Mouse (Mus musculus) naive thymus-derived CD4-positive, alpha-beta T cell, adult 2 months (primary cell): ENCODE measurements around the gene Med12l.

ENCODE experiments used
- DNase-seq: peaks from one replicate; pipeline ENCODE4 v3.0.0-alpha.2; 2011; ENCODE audit warnings: low read depth

Gene Med12l

GRCm38 (mm10) chr3:59316077-59316476 is 310.5 kb downstream of the Med12l start:
- DNase-seq = no peak

GRCm38 (mm10) chr3:59321278-59321876 is 315.8 kb downstream of the Med12l start:
- DNase-seq = peak; percentile 77

- no peak for DNase-seq
Observed at GRCm38 (mm10) chr3:59328526-59328925, 322.9 kb downstream of the Med12l start.

DNA sequence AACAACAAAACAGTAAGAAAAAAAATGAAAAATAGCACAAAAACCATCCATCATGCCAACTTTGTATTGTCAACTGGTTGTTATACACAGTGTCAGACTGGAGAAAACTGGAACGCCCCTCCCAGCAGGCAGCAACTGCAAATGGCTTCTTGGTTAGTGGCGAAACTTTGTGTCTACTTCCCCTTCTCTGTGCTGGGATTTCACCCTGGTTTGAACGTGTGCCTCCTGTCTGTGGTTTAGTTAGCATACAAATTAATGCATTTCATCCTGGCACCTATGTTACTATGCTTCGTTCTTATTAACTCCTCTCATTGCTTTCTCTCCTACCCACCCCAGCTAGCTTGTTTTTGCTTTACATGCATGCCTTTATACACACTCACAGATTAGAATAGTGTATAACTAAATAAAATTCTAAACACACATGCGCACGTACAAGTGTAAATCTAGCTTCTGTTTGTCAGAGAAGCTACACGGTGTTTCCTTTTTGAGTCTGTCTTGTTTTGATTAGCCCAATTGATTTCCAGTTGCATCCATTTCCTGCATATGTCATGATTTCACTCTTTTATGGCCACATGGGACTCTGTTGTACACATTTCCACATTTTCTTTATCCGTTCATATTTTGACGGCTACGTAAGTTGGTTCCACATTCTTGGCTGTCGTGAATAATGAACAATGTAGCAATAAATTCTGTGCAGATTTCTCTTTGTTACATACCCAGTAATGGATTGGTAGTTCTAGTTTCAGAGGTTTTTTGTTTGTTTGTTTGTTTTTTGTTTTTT is 336.2 kb downstream of the Med12l start:
- DNase-seq = no peak

GRCm38 (mm10) chr3:59343026-59343425 is 337.4 kb downstream of the Med12l start:
- no peak for DNase-seq

DNA sequence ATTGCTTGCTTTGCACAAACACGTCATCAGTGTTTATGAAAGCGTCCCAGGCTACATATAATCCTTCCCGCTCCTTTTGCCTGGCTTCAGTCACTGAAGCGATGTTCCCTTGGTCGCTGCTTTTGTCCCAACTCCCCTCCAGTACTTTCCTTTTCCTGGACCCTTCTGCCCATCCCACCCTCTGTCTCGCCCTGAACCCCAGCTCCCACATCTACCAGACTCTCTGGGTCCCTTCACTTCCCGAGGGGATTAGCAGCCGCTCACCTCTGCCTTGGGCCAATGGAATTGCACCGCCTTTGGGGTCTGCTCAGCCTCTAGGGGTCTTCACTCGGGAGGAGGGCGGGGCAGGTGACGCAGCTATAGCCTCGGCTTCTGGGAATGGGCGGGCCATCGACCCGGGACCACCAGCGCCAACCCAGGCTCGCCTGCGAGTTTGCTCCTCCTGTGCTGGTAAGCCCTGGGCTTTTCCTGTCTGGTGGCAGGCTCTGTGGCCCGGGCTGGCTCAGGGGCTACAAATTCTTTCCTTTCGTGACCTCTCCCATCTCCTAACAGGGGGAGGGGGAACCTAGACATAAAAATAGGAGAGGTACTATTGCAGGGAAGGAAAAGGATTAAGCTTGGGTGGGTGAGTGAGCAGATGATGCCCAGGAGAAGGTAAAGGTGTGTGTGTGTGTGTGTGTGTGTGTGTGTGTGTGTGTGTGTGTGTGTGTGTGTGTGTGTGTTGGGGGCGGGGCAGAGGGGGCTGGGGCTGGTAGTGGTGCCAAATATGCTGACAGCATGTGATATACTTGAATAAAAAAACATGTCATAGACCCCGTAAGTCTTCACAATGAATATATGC is 338.7 kb downstream of the Med12l start, which contains the start of gene Igsf10:
Igsf10 (minus strand) TSS at position 330 of the 841 bp plus-strand sequence.
- DNase-seq = no peak

- DNase-seq = no peak
Observed at GRCm38 (mm10) chr3:59351768-59352167, 346.1 kb downstream of the Med12l start.

DNA sequence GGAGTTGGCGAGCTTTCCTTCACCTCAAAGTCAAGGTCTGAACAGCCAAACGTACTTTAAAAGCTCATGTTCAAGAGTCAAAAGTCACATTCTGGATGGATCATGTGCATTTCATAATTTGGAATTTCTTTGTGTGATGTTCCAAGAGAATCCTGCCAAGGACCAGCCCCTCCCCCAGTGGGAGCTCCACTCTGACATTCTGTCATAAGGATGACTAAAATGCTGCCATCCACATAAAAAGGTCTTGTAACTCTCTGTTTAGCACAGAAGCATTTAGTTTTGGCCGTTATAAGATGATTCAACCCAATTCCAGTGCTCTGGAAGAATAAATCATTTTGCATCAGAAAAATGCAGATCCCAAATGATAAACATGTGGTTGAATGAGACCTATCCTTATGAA is 348.5 kb downstream of the Med12l start:
- no peak for DNase-seq

- DNase-seq = no peak
Observed at GRCm38 (mm10) chr3:59360102-59360501, 354.5 kb downstream of the Med12l start.

DNA sequence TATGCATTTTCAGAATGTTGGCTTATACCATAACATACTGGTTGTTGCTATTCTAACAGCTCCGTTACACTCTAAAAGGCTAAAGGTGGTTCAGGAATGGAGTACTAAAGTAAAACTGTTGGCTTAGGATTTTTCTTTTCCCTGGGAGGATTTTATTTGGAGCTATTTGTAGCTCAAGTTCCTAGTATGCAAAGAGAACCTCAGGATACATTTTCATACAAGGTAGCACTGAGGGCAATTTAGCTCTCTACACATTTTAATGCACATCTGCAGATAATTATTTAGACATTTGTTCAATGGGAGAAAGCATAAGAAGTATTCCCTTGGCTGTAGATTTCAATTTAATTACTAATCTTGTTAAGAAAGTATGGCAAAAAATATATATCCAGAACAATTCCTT is 356.3 kb downstream of the Med12l start:
- DNase-seq = no peak
